Mouse (Mus musculus) spleen, postnatal 4 days (tissue): Measurements from ENCODE around the gene Acadl.
A peak's percentile ranks its signal among the peaks of the same experiment; 100 is the strongest.

Source experiments
- DNase-seq, 2 experiments: peaks; one replicate each; pipeline ENCODE4 v3.0.0; 2022; ENCODE audit warnings: low spot score in 2 of 2

Gene Acadl

GRCm38 (mm10) chr1:66839135-66839534 lies 23.9 kb downstream of the Acadl start:
- DNase-seq: peak in 1 of 2 experiments; percentile 22

- DNase-seq: peak; percentile 72 to 90
Observed at GRCm38 (mm10) chr1:66838184-66839042, 24.7 kb downstream of the Acadl start.

GRCm38 (mm10) chr1:66837207-66837606 lies 25.9 kb downstream of the Acadl start:
- no peak for DNase-seq

GRCm38 (mm10) chr1:66832636-66833165 lies 30.4 kb downstream of the Acadl start:
- DNase-seq: no peak

GRCm38 (mm10) chr1:66831824-66832600 lies 31.1 kb downstream of the Acadl start:
- no peak for DNase-seq

GRCm38 (mm10) chr1:66829400-66830080 lies 33.5 kb downstream of the Acadl start:
- DNase-seq: no peak

GRCm38 (mm10) chr1:66821966-66822365 lies 41.1 kb downstream of the Acadl start:
- no peak for DNase-seq

GRCm38 (mm10) chr1:66820241-66820640 lies 42.8 kb downstream of the Acadl start:
- no peak for DNase-seq

- no peak for DNase-seq
Observed at GRCm38 (mm10) chr1:66817865-66818315, 45.2 kb downstream of the Acadl start.

GRCm38 (mm10) chr1:66817453-66817839 lies 45.6 kb downstream of the Acadl start, which contains the start of gene Kansl1l:
Gene Kansl1l, minus strand, starts transcription at chr1:66817562.
- DNase-seq: peak; percentile 96 to 99

GRCm38 (mm10) chr1:66816837-66817452 lies 46.1 kb downstream of the Acadl start:
- peak; percentile 95 to 99 for DNase-seq

- DNase-seq: peak; percentile 45 to 76
Observed at GRCm38 (mm10) chr1:66815941-66816777, 46.9 kb downstream of the Acadl start.

- no peak for DNase-seq
Observed at GRCm38 (mm10) chr1:66814756-66815155, 48.3 kb downstream of the Acadl start.

- no peak for DNase-seq
Observed at GRCm38 (mm10) chr1:66813191-66813590, 49.9 kb downstream of the Acadl start.

- no peak for DNase-seq
Observed at GRCm38 (mm10) chr1:66806821-66807220, 56.3 kb downstream of the Acadl start.

- no peak for DNase-seq
Observed at GRCm38 (mm10) chr1:66805408-66805807, 57.7 kb downstream of the Acadl start.

- DNase-seq: no peak
Observed at GRCm38 (mm10) chr1:66804710-66805109, 58.4 kb downstream of the Acadl start.

- DNase-seq: no peak
Observed at GRCm38 (mm10) chr1:66797962-66798361, 65.1 kb downstream of the Acadl start.

- DNase-seq: no peak
Observed at GRCm38 (mm10) chr1:66792838-66793466, 70.1 kb downstream of the Acadl start.

GRCm38 (mm10) chr1:66782296-66782695 lies 80.8 kb downstream of the Acadl start:
- DNase-seq: no peak
